Mouse (Mus musculus): ENCODE results near the gene Nbas. TPM values are rescaled to one million over a fixed set of nuclear protein-coding genes. Genes with fewer than 3 reads are reported as not detected.

The Nbas gene
- 8.0 and 8.2 TPM in 2 replicates for polyA plus RNA-seq (2015; fragmentation: Nextera tagmentation; extraction: Ambion mirVana)

DNA sequence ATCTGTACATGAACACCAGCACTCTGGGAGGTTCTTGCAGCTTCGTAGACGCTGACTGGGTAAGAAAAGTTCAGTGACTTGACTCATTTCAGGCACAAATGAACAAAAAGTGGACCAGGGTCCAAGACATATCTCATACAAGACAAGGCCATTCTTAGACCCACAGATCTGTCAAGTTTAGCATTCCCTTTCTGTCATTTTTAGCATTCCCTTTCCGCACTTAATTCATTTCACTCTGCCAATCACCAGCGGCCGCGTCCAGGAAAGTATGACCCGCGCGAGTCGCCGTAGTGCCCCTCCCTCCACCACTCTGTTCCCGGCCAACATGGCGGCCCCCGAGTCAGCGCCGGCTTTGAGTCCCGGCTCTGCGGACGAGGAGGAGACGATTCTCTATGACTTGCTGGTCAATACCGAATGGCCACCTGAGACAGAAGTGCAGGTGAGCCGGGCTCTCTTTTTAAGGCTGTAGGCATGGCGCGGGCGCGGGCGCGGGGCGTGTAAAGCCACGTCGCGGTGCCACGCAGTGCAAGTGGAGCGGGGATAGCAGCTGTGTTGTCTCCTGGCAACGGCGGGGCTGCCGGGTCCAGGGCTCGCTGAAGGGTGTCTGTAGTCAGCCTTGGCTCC, at the start of gene Nbas:
Gene Nbas, plus strand, starts transcription at position 308 of the 624 bp plus-strand sequence.
- no peak for TF ChIP-seq CTCF (IDR thresholded peaks at IDR 0.05; ENCODE audit: low read depth)
- no peaks in the 10 kb centered on the region for H3K27me3 ChIP-seq (ENCODE audit: insufficient read depth, low read length)
- ATAC-seq (replicated peaks; ENCODE audit: low FRiP score, low read depth) (peak; percentile 89), DNase-seq (ENCODE audit: low spot score) (peak; percentile 84)
- H3K4me2 ChIP-seq (ENCODE audit: low read length) = peak within 1 kb of the TSS; percentile 78
- no peaks in the 10 kb centered on the region for H3K9me3 ChIP-seq (replicated peaks; ENCODE audit: low read length)
- WGBS = 3% methylated on average over 38 of the region's 38 CpGs
- H3K27ac ChIP-seq = no peak within 1 kb of the TSS
- H3K9ac ChIP-seq (ENCODE audit: low read depth, low read length) = peak within 1 kb of the TSS; percentile 77
- H3K36me3 ChIP-seq (ENCODE audit: insufficient read depth, low read length) = 0 out of 2 replicates have a peak, but pooled peaks cover 4% of the 10 kb centered on the region
- peak within 1 kb of the TSS; percentile 85 for H3K4me3 ChIP-seq (replicated peaks; ENCODE audit: low read depth, low read length)
- peaks cover 6% of the 10 kb centered on the region; the same call in 1 of the 2 replicates for H3K4me1 ChIP-seq (replicated peaks; ENCODE audit: insufficient read depth, low read length)

DNA sequence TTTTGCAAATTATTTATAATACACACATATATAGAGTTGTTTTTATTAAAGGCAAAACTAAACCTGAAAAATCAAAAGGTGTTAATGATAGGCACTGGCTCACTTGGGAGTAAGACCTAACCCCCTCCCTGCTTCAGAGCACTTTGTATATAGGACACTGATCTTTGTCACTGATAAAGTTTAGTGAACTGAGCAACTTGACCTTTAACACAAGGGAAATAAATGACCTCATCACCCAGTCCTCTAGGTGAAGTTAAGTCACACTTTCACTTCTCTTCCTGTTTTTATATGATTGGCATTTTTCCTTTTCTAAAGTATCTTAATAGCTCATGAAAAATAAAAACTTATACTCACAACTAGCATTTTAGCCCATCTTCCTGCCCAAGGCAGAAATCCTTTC, 26.5 kb upstream of the Nbas start:
- ATAC-seq (replicated peaks; ENCODE audit: low FRiP score, low read depth) (no peak), DNase-seq (ENCODE audit: low spot score) (no peak)
- H3K9me3 ChIP-seq (replicated peaks; ENCODE audit: low read length) = no peaks in the 10 kb centered on the region
- no peak overlapping the region for H3K4me2 ChIP-seq (ENCODE audit: low read length)
- peaks cover 40% of the 10 kb centered on the region for H3K36me3 ChIP-seq (ENCODE audit: insufficient read depth, low read length)
- no peak overlapping the region for H3K9ac ChIP-seq (ENCODE audit: low read depth, low read length)
- 0 out of 2 replicates have a peak, but pooled peaks cover 2% of the 10 kb centered on the region for H3K4me1 ChIP-seq (replicated peaks; ENCODE audit: insufficient read depth, low read length)
- no peak overlapping the region for H3K4me3 ChIP-seq (replicated peaks; ENCODE audit: low read depth, low read length)
- no peaks in the 10 kb centered on the region for H3K27me3 ChIP-seq (ENCODE audit: insufficient read depth, low read length)
- H3K27ac ChIP-seq = no peak overlapping the region
- no peak for TF ChIP-seq CTCF (IDR thresholded peaks at IDR 0.05; ENCODE audit: low read depth)

DNA sequence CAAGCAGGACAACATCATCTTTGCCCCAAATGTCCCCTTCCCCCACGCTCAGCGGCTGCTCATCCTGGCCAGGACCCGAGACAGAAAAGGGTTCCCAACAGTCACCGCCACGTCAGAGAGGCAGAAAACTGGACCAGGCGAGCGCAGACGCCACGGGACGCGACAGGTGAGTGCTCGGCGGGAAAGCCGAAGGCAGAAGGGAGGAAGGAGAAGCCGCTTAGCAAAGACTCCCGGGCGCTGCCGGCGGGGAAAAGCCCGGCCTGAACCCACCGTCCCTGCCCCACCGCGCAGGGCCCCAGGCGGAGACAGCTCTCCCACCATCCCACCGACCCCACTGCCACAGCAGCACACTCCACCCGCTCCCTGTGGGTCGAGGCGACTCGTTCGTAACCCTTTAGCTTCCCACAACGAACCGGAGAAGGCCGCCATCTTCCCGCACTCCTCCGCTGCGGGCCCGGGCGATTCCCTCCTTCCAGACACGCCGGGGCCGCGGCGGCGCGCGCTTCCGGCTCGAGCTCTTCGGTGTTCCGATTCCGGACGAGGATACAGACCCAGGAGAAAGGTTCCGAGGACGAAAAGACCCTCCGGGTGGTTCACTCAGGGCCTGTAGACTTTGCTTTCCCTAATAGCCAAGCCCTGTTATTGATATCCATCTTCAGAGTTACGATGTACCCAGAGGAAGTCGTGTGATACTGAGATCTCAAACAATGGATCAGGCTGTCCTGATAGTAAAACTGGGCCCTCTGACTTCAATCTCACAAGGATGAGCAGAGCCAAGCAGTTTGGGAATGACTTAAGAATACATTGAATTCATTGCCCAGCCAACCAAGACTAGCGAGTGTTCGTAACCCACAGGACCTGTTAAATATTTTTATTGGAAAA, 20.0 kb upstream of the Nbas start, which contains the start of gene Ddx1:
Gene Ddx1, minus strand, starts transcription at position 523 of the 882 bp plus-strand sequence.
- 0 out of 2 replicates have a peak, but pooled peaks cover 3% of the 10 kb centered on the region for H3K4me1 ChIP-seq (replicated peaks; ENCODE audit: insufficient read depth, low read length)
- ATAC-seq (replicated peaks; ENCODE audit: low FRiP score, low read depth) = peak; percentile 95
- H3K9me3 ChIP-seq (replicated peaks; ENCODE audit: low read length) = no peaks in the 10 kb centered on the region
- H3K4me3 ChIP-seq (replicated peaks; ENCODE audit: low read depth, low read length) = peak within 1 kb of the TSS; percentile 92
- peak; percentile 83 for DNase-seq (ENCODE audit: low spot score)
- H3K27me3 ChIP-seq (ENCODE audit: insufficient read depth, low read length) = no peaks in the 10 kb centered on the region
- 3% methylated on average over 50 of the region's 59 CpGs for WGBS
- peak within 1 kb of the TSS; percentile 96 for H3K9ac ChIP-seq (ENCODE audit: low read depth, low read length)
- no peak for TF ChIP-seq CTCF (IDR thresholded peaks at IDR 0.05; ENCODE audit: low read depth)
- no peaks in the 10 kb centered on the region for H3K36me3 ChIP-seq (ENCODE audit: insufficient read depth, low read length)
- peak within 1 kb of the TSS; percentile 66 for H3K4me2 ChIP-seq (ENCODE audit: low read length)
- H3K27ac ChIP-seq = peak within 1 kb of the TSS; percentile 88

DNA sequence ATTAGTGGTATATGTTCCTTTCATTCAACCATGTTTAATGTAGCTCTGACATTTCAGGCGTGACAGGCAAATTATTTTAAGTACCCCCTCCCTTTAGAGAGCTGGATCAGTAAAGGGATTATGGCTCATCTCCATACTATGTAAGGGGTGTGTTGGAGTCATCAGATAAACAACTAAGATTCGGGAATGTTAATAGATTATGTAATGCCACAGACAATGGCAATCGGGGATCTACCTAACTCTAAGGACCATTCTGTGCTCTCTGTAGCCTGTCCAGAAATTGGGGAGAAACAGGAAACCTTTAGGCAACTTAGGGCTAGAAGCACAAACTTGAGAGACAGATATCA, 19.4 kb upstream of the Nbas start:
- H3K4me2 ChIP-seq (ENCODE audit: low read length) = peak overlapping the region; percentile 66
- peak overlapping the region; percentile 96 for H3K9ac ChIP-seq (ENCODE audit: low read depth, low read length)
- H3K27me3 ChIP-seq (ENCODE audit: insufficient read depth, low read length) = no peaks in the 10 kb centered on the region
- no peaks in the 10 kb centered on the region for H3K36me3 ChIP-seq (ENCODE audit: insufficient read depth, low read length)
- H3K4me3 ChIP-seq (replicated peaks; ENCODE audit: low read depth, low read length) = peak overlapping the region; percentile 92
- WGBS = 84% methylated on average over 3 of the region's 3 CpGs
- H3K4me1 ChIP-seq (replicated peaks; ENCODE audit: insufficient read depth, low read length) = 0 out of 2 replicates have a peak, but pooled peaks cover 3% of the 10 kb centered on the region
- peak overlapping the region; percentile 88; the same call in 1 of the 2 replicates for H3K27ac ChIP-seq
- TF ChIP-seq CTCF (IDR thresholded peaks at IDR 0.05; ENCODE audit: low read depth) = no peak
- no peak for DNase-seq (ENCODE audit: low spot score)
- H3K9me3 ChIP-seq (replicated peaks; ENCODE audit: low read length) = no peaks in the 10 kb centered on the region
- no peak for ATAC-seq (replicated peaks; ENCODE audit: low FRiP score, low read depth)

DNA sequence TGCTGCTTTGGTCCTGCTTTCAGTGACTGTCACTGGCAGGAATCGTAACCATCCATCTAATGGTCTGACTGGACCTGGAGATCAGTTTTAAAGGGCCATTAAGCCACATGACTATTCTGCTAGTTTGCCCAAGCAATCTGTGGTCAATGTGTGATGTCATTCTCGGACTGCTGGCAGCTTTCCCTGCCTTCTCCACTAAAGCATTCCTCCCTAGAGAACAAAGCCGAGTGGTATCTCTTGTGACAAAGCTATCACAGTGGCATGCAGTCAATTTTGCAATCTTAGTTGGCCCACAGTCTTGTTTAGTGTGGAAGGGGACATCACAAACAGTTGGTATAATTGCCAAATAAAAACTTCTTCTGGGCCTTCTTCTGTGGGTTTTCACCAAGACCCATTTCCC, 13.9 kb upstream of the Nbas start:
- H3K27me3 ChIP-seq (ENCODE audit: insufficient read depth, low read length) = no peaks in the 10 kb centered on the region
- H3K4me1 ChIP-seq (replicated peaks; ENCODE audit: insufficient read depth, low read length) = no peaks in the 10 kb centered on the region
- no peaks in the 10 kb centered on the region for H3K36me3 ChIP-seq (ENCODE audit: insufficient read depth, low read length)
- no peaks in the 10 kb centered on the region for H3K9me3 ChIP-seq (replicated peaks; ENCODE audit: low read length)
- H3K4me3 ChIP-seq (replicated peaks; ENCODE audit: low read depth, low read length) = no peak overlapping the region
- WGBS = 30% methylated on average over 3 of the region's 3 CpGs
- no peak for ATAC-seq (replicated peaks; ENCODE audit: low FRiP score, low read depth)
- no peak for TF ChIP-seq CTCF (IDR thresholded peaks at IDR 0.05; ENCODE audit: low read depth)
- H3K4me2 ChIP-seq (ENCODE audit: low read length) = no peak overlapping the region
- no peak overlapping the region for H3K9ac ChIP-seq (ENCODE audit: low read depth, low read length)
- DNase-seq (ENCODE audit: low spot score) = no peak
- no peak overlapping the region for H3K27ac ChIP-seq

DNA sequence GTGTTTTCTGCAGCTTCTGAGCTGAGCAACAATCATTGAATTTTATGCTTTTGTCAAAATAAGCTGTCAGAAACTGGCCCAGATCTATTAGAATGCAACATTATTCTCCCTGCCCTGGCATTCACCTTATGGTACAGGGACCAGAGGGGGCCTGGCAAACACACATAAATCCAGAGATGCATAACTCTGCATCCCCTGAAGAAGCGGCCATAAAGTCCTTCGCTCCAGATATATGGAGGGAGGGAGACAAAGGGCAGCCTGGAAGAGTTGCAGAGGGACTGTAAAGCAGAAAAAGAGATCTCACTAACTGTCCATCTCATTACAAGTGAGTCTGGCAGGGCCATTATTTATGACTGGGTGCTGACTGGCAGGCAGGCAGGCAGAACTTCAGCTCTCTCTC, 13.2 kb upstream of the Nbas start:
- ATAC-seq (replicated peaks; ENCODE audit: low FRiP score, low read depth) (no peak), DNase-seq (ENCODE audit: low spot score) (no peak)
- WGBS = 30% methylated on average over 2 of the region's 2 CpGs
- Histone ChIP-seq H3K4me3 (replicated peaks; ENCODE audit: low read depth, low read length) (no peak overlapping the region), H3K4me1 (replicated peaks; ENCODE audit: insufficient read depth, low read length) (no peaks in the 10 kb centered on the region), H3K27ac (no peak overlapping the region), H3K9me3 (replicated peaks; ENCODE audit: low read length) (no peaks in the 10 kb centered on the region), H3K27me3 (ENCODE audit: insufficient read depth, low read length) (no peaks in the 10 kb centered on the region), H3K4me2 (ENCODE audit: low read length) (no peak overlapping the region), H3K9ac (ENCODE audit: low read depth, low read length) (no peak overlapping the region), H3K36me3 (ENCODE audit: insufficient read depth, low read length) (no peaks in the 10 kb centered on the region)
- no peak for TF ChIP-seq CTCF (IDR thresholded peaks at IDR 0.05; ENCODE audit: low read depth)
